Mouse (Mus musculus) MEL (cell line): ENCODE data around the gene Tspan18. TPM values are rescaled to one million over a fixed set of nuclear protein-coding genes. Genes with fewer than 3 reads are reported as not detected.

Experiments
- DNase-seq: peaks from one replicate; pipeline ENCODE4 v3.0.0; 2011; ENCODE audit warnings: low read depth, low spot score
- H3K27ac ChIP-seq: 2 replicates; pipeline ENCODE4 v1.5.1; 2012; ENCODE audit warnings: low read depth, mild to moderate bottlenecking, control low read depth, low read length, moderate library complexity; ENCODE audit not compliant: control insufficient read depth
- H3K27me3 ChIP-seq, 2 experiments: fragments of 150-350 bp in 1 of 2; sonication (generic) in 1 of 2; 2 replicates each; pipeline ENCODE4 v1.6.1; 2012; ENCODE audit warnings: low read length in 2 of 2, mild to moderate bottlenecking in 2 of 2, improper control_type of control experiment in 1 of 2, moderate library complexity in 1 of 2; ENCODE audit not compliant: insufficient read depth in 2 of 2, control insufficient read depth in 1 of 2
- H3K36me3 ChIP-seq, 2 experiments: 2 replicates each; pipeline ENCODE4 v1.6.1; 2012 to 2014; ENCODE audit warnings: low read length in 2 of 2, improper control_type of control experiment in 1 of 2, inconsistent platforms in 1 of 2, mild to moderate bottlenecking in 1 of 2; ENCODE audit not compliant: insufficient read depth in 2 of 2, control insufficient read depth in 1 of 2
- H3K4me1 ChIP-seq, 2 experiments: fragments of 150-350 bp in 1 of 2; sonication (generic) in 1 of 2; 2 replicates each; pipeline ENCODE4 v1.6.1; 2012; ENCODE audit warnings: low read length in 2 of 2, improper control_type of control experiment in 1 of 2, mild to moderate bottlenecking in 1 of 2; ENCODE audit not compliant: insufficient read depth in 2 of 2, control insufficient read depth in 1 of 2
- H3K4me3 ChIP-seq, 2 experiments: fragments of 150-350 bp in 1 of 2; sonication (generic) in 1 of 2; 2 replicates each; pipeline ENCODE4 v1.5.1; 2012; ENCODE audit warnings: low read depth in 2 of 2, low read length in 2 of 2, mild to moderate bottlenecking in 2 of 2, moderate library complexity in 2 of 2, control low read depth in 1 of 2, improper control_type of control experiment in 1 of 2; ENCODE audit not compliant: control insufficient read depth in 1 of 2, insufficient read depth in 1 of 2
- H3K79me2 ChIP-seq: 2 replicates; pipeline ENCODE4 v1.6.1; 2012; ENCODE audit warnings: mild to moderate bottlenecking, low read length, moderate library complexity; ENCODE audit not compliant: control insufficient read depth, poor library complexity, insufficient read depth
- H3K9ac ChIP-seq: 2 replicates; pipeline ENCODE4 v1.6.1; 2012; ENCODE audit warnings: low read depth, mild to moderate bottlenecking, control low read depth, low read length, moderate library complexity; ENCODE audit not compliant: control insufficient read depth, poor library complexity, severe bottlenecking
- H3K9me3 ChIP-seq: fragments of 150-350 bp; sonication (generic); replicated peaks from 2 replicates; pipeline ENCODE4 v1.6.1; 2012; ENCODE audit warnings: mild to moderate bottlenecking, low read length, improper control_type of control experiment, moderate library complexity; ENCODE audit not compliant: insufficient read depth
- BHLHE40 ChIP-seq: IDR thresholded peaks from 2 replicates; pipeline ENCODE4 v1.6.1; 2012; ENCODE audit warnings: low read depth, mild to moderate bottlenecking, inconsistent platforms, low read length, improper control_type of control experiment, borderline replicate concordance
- CHD1 ChIP-seq: IDR thresholded peaks from 2 replicates; pipeline ENCODE4 v1.6.1; 2012; ENCODE audit warnings: low read depth, mild to moderate bottlenecking, inconsistent platforms, low read length, improper control_type of control experiment
- CTCF ChIP-seq, 3 experiments: IDR thresholded peaks in 2 of 3; conservative IDR thresholded peaks in 1 of 3; 2 replicates each; pipeline ENCODE4 v1.5.1; 2011 to 2012; ENCODE audit warnings: low read length in 3 of 3, low read depth in 2 of 3, mild to moderate bottlenecking in 2 of 3, improper control_type of control experiment in 1 of 3, inconsistent platforms in 1 of 3, mixed read lengths in 1 of 3, moderate library complexity in 1 of 3; ENCODE audit not compliant: control insufficient read depth in 1 of 3, insufficient read depth in 1 of 3, poor library complexity in 1 of 3, severe bottlenecking in 1 of 3
- E2F4 ChIP-seq: IDR thresholded peaks from 2 replicates; pipeline ENCODE4 v1.6.1; 2011; ENCODE audit warnings: low read depth, low read length, improper control_type of control experiment, borderline replicate concordance
- ETS1 ChIP-seq: IDR thresholded peaks from 2 replicates; pipeline ENCODE4 v1.6.1; 2012; ENCODE audit warnings: low read depth, mild to moderate bottlenecking, inconsistent platforms, low read length, improper control_type of control experiment, moderate library complexity
- GATA1 ChIP-seq: IDR thresholded peaks from 2 replicates; pipeline ENCODE4 v1.6.1; 2011; ENCODE audit warnings: low read depth, low read length, improper control_type of control experiment
- HCFC1 ChIP-seq: IDR thresholded peaks from 2 replicates; pipeline ENCODE4 v1.6.1; 2012; ENCODE audit warnings: low read depth, mild to moderate bottlenecking, inconsistent platforms, low read length, improper control_type of control experiment, moderate library complexity
- KAT2A ChIP-seq: conservative IDR thresholded peaks from 2 replicates; pipeline ENCODE4 v1.6.1; 2012; ENCODE audit warnings: low read depth, low read length, improper control_type of control experiment, inconsistent platforms
- MAZ ChIP-seq: IDR thresholded peaks from 2 replicates; pipeline ENCODE4 v1.6.1; 2012; ENCODE audit warnings: low read depth, mild to moderate bottlenecking, inconsistent platforms, low read length, improper control_type of control experiment
- MEF2A ChIP-seq: IDR thresholded peaks from 2 replicates; pipeline ENCODE4 v1.6.1; 2014; ENCODE audit warnings: low read depth, mild to moderate bottlenecking, inconsistent platforms, low read length, improper control_type of control experiment; ENCODE audit not compliant: poor library complexity, insufficient replicate concordance, severe bottlenecking; ENCODE audit errors: extremely low read depth
- MYB ChIP-seq: IDR thresholded peaks from 2 replicates; pipeline ENCODE4 v1.6.1; 2011; ENCODE audit warnings: mild to moderate bottlenecking, low read depth, low read length, improper control_type of control experiment
- MYC ChIP-seq: IDR thresholded peaks from 2 replicates; pipeline ENCODE4 v1.6.1; 2011; ENCODE audit warnings: low read depth, mild to moderate bottlenecking, low read length, improper control_type of control experiment, moderate library complexity
- NELFE ChIP-seq: IDR thresholded peaks from 2 replicates; pipeline ENCODE4 v1.6.1; 2011; ENCODE audit warnings: low read depth, low read length, improper control_type of control experiment
- NRF1 ChIP-seq: IDR thresholded peaks from 2 replicates; pipeline ENCODE4 v1.6.1; 2014; ENCODE audit warnings: low read depth, mild to moderate bottlenecking, inconsistent platforms, low read length, improper control_type of control experiment, moderate library complexity; ENCODE audit not compliant: poor library complexity, insufficient read depth, severe bottlenecking
- POLR2AphosphoS2 ChIP-seq: IDR thresholded peaks from 2 replicates; pipeline ENCODE4 v1.6.1; 2011; ENCODE audit warnings: low read length, improper control_type of control experiment
- POLR2AphosphoS5 ChIP-seq: IDR thresholded peaks from 2 replicates; pipeline ENCODE4 v1.6.1; 2012; ENCODE audit warnings: low read depth, borderline replicate concordance, mild to moderate bottlenecking, inconsistent platforms, low read length, moderate library complexity, mixed read lengths
- RAD21 ChIP-seq: IDR thresholded peaks from 2 replicates; pipeline ENCODE4 v1.6.1; 2011; ENCODE audit warnings: mild to moderate bottlenecking, low read depth, low read length, improper control_type of control experiment
- RCOR1 ChIP-seq: IDR thresholded peaks from 2 replicates; pipeline ENCODE4 v1.6.1; 2012; ENCODE audit warnings: low read depth, mild to moderate bottlenecking, inconsistent platforms, low read length, improper control_type of control experiment
- SIN3A ChIP-seq: IDR thresholded peaks from 2 replicates; pipeline ENCODE4 v1.6.1; 2012; ENCODE audit warnings: low read length, improper control_type of control experiment, inconsistent platforms
- TBP ChIP-seq: IDR thresholded peaks from 2 replicates; pipeline ENCODE4 v1.8.0; 2011; ENCODE audit warnings: low read depth, low read length, improper control_type of control experiment
- TCF12 ChIP-seq: IDR thresholded peaks from 2 replicates; pipeline ENCODE4 v1.6.1; 2014; ENCODE audit warnings: low read depth, mild to moderate bottlenecking, inconsistent platforms, low read length, improper control_type of control experiment, moderate library complexity
- UBTF ChIP-seq: IDR thresholded peaks from 2 replicates; pipeline ENCODE4 v1.6.1; 2012; ENCODE audit warnings: low read depth, mild to moderate bottlenecking, inconsistent platforms, low read length, improper control_type of control experiment, moderate library complexity, borderline replicate concordance; ENCODE audit not compliant: insufficient read depth
- ZC3H11A ChIP-seq: IDR thresholded peaks from 2 replicates; pipeline ENCODE4 v1.6.1; 2012; ENCODE audit warnings: low read depth, mild to moderate bottlenecking, inconsistent platforms, low read length, improper control_type of control experiment
- ZNF384 ChIP-seq: IDR thresholded peaks from 2 replicates; pipeline ENCODE4 v1.6.1; 2012; ENCODE audit warnings: low read depth, mild to moderate bottlenecking, inconsistent platforms, low read length, improper control_type of control experiment
- polyA plus RNA-seq, 2 experiments: library from polyadenylated mRNA; stranded (reverse) in 1 of 2; unstranded in 1 of 2; fragments of >175 nt in 1 of 2; fragments of >200 nt in 1 of 2; gene quantifications; 2 replicates each; pipeline versions ENCODE4 v1.2.1 to v1.2.4; 2012; ENCODE audit warnings: low replicate concordance in 2 of 2, low read depth in 1 of 2; ENCODE audit not compliant: insufficient read length in 2 of 2, insufficient read depth in 1 of 2, missing spikeins in 1 of 2
- total RNA-seq: library from RNA; depleted of rRNA; stranded (reverse); fragments of 300-350 nt; gene quantifications from 2 replicates; pipeline ENCODE4 v1.2.3, GENCODE M21; 2012

Gene Tspan18
- total and polyA plus RNA-seq, 3 experiments: 2.2 to 4.4 TPM; not detected in 1

DNA sequence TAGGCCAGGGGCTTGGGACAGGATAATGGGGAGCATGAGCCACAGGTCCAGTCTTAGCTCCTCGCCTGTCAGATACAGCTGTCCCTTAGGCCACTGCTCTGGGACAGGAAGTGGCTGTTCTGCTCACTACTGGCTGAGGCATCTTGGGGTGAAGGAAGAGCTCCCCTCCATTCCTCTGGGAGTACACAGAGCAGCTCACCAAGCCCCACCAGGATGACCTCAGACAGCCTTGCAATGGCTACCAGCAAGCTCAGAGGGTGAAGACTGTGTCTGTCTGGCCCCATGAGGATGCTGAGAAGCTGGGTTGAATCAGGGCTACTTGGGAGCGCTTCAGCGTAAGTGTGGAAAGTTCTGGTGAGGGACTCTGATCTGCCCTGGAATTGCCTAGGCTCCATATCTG is 132.3 kb downstream of the Tspan18 start:
- H3K9me3 ChIP-seq: no peaks in the 10 kb centered on the region
- H3K4me1 ChIP-seq: no peaks in the 10 kb centered on the region
- no peak for DNase-seq
- no peak overlapping the region for H3K4me3 ChIP-seq
- no peaks in the 10 kb centered on the region for H3K79me2 ChIP-seq
- TF ChIP-seq KAT2A: no peak
- TF ChIP-seq NELFE: no peak
- no peak for TF ChIP-seq ZC3H11A
- TF ChIP-seq BHLHE40: no peak
- no peak for TF ChIP-seq UBTF
- TF ChIP-seq TCF12: no peak
- no peak for TF ChIP-seq RAD21
- no peak for TF ChIP-seq HCFC1
- no peak for TF ChIP-seq POLR2AphosphoS5
- no peak for TF ChIP-seq TBP
- no peak for TF ChIP-seq NRF1
- no peak for TF ChIP-seq MAZ
- no peak for TF ChIP-seq MYC
- TF ChIP-seq ETS1: no peak
- TF ChIP-seq MYB: no peak
- no peak for TF ChIP-seq CTCF (IDR thresholded peaks at IDR 0.05 in 2 of 3, conservative IDR thresholded peaks at IDR 0.05 in 1 of 3; ENCODE audit: control insufficient read depth in 1 of 3, insufficient read depth in 1 of 3, low read depth in 2 of 3, low read length in 3 of 3, poor library complexity in 1 of 3, severe bottlenecking in 1 of 3)
- TF ChIP-seq ZNF384: no peak
- TF ChIP-seq CHD1: no peak
- TF ChIP-seq POLR2AphosphoS2: no peak
- TF ChIP-seq E2F4: no peak
- H3K27me3 ChIP-seq: no peaks in the 10 kb centered on the region; a peak in 1 of 4 replicates
- H3K27ac ChIP-seq: no peak overlapping the region
- no peak overlapping the region for H3K9ac ChIP-seq
- no peaks in the 10 kb centered on the region for H3K36me3 ChIP-seq

DNA sequence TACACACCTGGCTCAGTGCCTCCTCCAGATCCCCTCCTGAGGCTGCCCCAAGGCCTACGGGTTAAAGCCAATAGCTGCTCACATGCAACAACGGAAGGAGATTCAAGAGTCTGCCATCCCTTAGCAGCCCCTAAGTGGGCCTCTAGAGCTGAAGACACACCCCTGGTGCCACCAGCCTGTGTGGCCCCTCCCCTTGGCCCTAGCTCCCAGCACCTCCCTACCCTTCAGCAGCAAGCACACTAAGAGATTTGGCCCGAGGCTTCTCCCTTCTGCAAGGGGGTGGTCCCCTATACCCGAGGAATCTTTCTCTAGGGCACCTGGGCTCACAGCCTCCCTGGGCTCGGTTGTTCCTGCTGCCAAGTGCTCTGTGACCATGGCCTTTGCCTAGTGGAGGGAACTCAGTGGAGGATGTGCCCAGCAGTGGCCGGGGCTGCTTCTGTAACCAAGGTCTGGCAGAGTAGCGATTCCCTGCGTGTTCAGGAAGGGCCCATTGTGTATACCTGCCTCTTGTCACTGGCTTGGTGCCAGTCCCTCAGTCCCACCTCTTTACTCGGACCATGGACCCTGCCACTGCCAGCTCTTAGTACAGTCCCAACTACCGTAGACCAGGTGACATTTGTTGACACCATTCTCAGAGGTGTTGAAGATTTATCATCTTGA is 133.5 kb downstream of the Tspan18 start:
- H3K36me3 ChIP-seq: no peaks in the 10 kb centered on the region
- TF ChIP-seq MEF2A: no peak
- no peak for TF ChIP-seq RAD21
- TF ChIP-seq POLR2AphosphoS2: no peak
- no peak for TF ChIP-seq HCFC1
- TF ChIP-seq RCOR1: no peak
- no peak for TF ChIP-seq MYC
- no peak for TF ChIP-seq CTCF (IDR thresholded peaks at IDR 0.05 in 2 of 3, conservative IDR thresholded peaks at IDR 0.05 in 1 of 3; ENCODE audit: control insufficient read depth in 1 of 3, insufficient read depth in 1 of 3, low read depth in 2 of 3, low read length in 3 of 3, poor library complexity in 1 of 3, severe bottlenecking in 1 of 3)
- no peak for TF ChIP-seq POLR2AphosphoS5
- no peak for TF ChIP-seq SIN3A
- TF ChIP-seq GATA1: no peak
- no peaks in the 10 kb centered on the region; a peak in 2 of 4 replicates for H3K27me3 ChIP-seq
- H3K79me2 ChIP-seq: no peaks in the 10 kb centered on the region
- no peaks in the 10 kb centered on the region for H3K4me1 ChIP-seq
- no peaks in the 10 kb centered on the region for H3K9me3 ChIP-seq
- no peak overlapping the region for H3K27ac ChIP-seq
- peak; percentile 8 for DNase-seq
- H3K9ac ChIP-seq: no peak overlapping the region
- no peak overlapping the region for H3K4me3 ChIP-seq
